Mouse (Mus musculus) stomach, postnatal 0 days (tissue): ENCODE results near the gene Cinp. TPM values are rescaled to one million over a fixed set of nuclear protein-coding genes. Genes with fewer than 3 reads are reported as not detected.

Source experiments
- ATAC-seq: fragments of 200-750 bp; cut with Nextera tagmentation; 2 replicates; pipeline ENCODE4 v1.8.0; 2017; ENCODE audit not compliant: low FRiP score, low TSS enrichment
- DNase-seq: peaks from one replicate; pipeline ENCODE4 v3.0.0-alpha.2; 2016; ENCODE audit warnings: low spot score
- H3K27ac ChIP-seq: fragments of 300-500 bp; sonication (generic); replicated peaks from 2 replicates; pipeline ENCODE4 v1.5.1; 2014; ENCODE audit warnings: mild to moderate bottlenecking, control low read depth
- H3K27me3 ChIP-seq: fragments of 300-500 bp; sonication (generic); 2 replicates; pipeline ENCODE4 v1.6.1; 2014; ENCODE audit warnings: low read length; ENCODE audit not compliant: control insufficient read depth, insufficient read depth
- H3K36me3 ChIP-seq: fragments of 300-500 bp; sonication (generic); 2 replicates; pipeline ENCODE4 v1.6.1; 2014; ENCODE audit warnings: low read length, mixed read lengths; ENCODE audit not compliant: control insufficient read depth, insufficient read depth
- H3K4me1 ChIP-seq: fragments of 300-500 bp; sonication (generic); replicated peaks from 2 replicates; pipeline ENCODE4 v1.6.1; 2014; ENCODE audit warnings: antibody characterized with exemption; ENCODE audit not compliant: control insufficient read depth, insufficient read depth
- H3K4me2 ChIP-seq: fragments of 300-500 bp; sonication (generic); replicated peaks from 2 replicates; pipeline ENCODE4 v1.6.1; 2014; ENCODE audit warnings: low read depth, mild to moderate bottlenecking, control low read depth, moderate library complexity
- H3K4me3 ChIP-seq: fragments of 300-500 bp; sonication (generic); 2 replicates; pipeline ENCODE4 v1.5.1; 2014; ENCODE audit warnings: low read depth, low read length, control low read depth
- H3K9ac ChIP-seq: fragments of 300-500 bp; sonication (generic); 2 replicates; pipeline ENCODE4 v1.6.1; 2014; ENCODE audit warnings: mild to moderate bottlenecking, low read length, control low read depth, mixed read lengths
- H3K9me3 ChIP-seq: fragments of 300-500 bp; sonication (generic); 2 replicates; pipeline ENCODE4 v1.6.1; 2016; ENCODE audit warnings: low read length; ENCODE audit not compliant: control insufficient read depth
- CTCF ChIP-seq: IDR thresholded peaks from 2 replicates; pipeline ENCODE4 v1.5.1; 2016; ENCODE audit warnings: antibody characterized with exemption, low read depth, mild to moderate bottlenecking, moderate library complexity
- EP300 ChIP-seq: optimal IDR thresholded peaks from 2 replicates; pipeline ENCODE3; 2016; ENCODE audit warnings: antibody characterized with exemption
- WGBS: fragments of 180-500 bp; shearing (Covaris S2); extraction: QIAGEN DNeasy Blood & Tissue Kit; methylation state at CpG from one replicate; pipeline ENCODE4 v1.1.7; 2014; 5-methylcytosine and 5-hydroxymethylcytosine counted together
- polyA plus RNA-seq: library from polyadenylated mRNA; unstranded; fragments of >200 nt; fragmentation: Nextera tagmentation; extraction: Ambion mirVana; gene quantifications from 2 replicates; pipeline ENCODE4 v1.2.1, GENCODE M21; 2015

The Cinp gene
- polyA plus RNA-seq, 1 experiment from 2014 or later, result 42.5 TPM

GRCm38 (mm10) chr12:110850929-110851256 lies 38.1 kb downstream of the Cinp start:
- Histone ChIP-seq H3K36me3 (no peaks in the 10 kb centered on the region; the same call in 1 of the 2 replicates), H3K9me3 (no peaks in the 10 kb centered on the region), H3K4me2 (peak overlapping the region; percentile 75), H3K27me3 (no peaks in the 10 kb centered on the region), H3K9ac (peak overlapping the region; percentile 91), H3K27ac (peak overlapping the region; percentile 92), H3K4me3 (peak overlapping the region; percentile 83), H3K4me1 (peaks cover 2% of the 10 kb centered on the region; the same call in 1 of the 2 replicates)
- TF ChIP-seq EP300, result no peak
- TF ChIP-seq CTCF, result no peak
- WGBS, result 11% methylated on average over 9 of the region's 9 CpGs
- ATAC-seq (no peak), DNase-seq (no peak)

- DNase-seq (peak; percentile 85), ATAC-seq (peak; percentile 77)
- H3K9ac ChIP-seq, result peak within 1 kb of the TSS; percentile 91
- no peaks in the 10 kb centered on the region for H3K9me3 ChIP-seq
- H3K27me3 ChIP-seq, result no peaks in the 10 kb centered on the region
- H3K36me3 ChIP-seq, result no peaks in the 10 kb centered on the region
- peak within 1 kb of the TSS; percentile 92 for H3K27ac ChIP-seq
- TF ChIP-seq EP300 (no peak), CTCF (no peak; the same call in 1 of the 2 replicates)
- WGBS, result under 1% methylated on average over 56 of the region's 89 CpGs
- peaks cover 2% of the 10 kb centered on the region; the same call in 1 of the 2 replicates for H3K4me1 ChIP-seq
- peak within 1 kb of the TSS; percentile 75 for H3K4me2 ChIP-seq
- H3K4me3 ChIP-seq, result peak within 1 kb of the TSS; percentile 83
These were observed 38.7 kb downstream of the Cinp start, which contains the start of gene Zfp839 for GRCm38 (mm10) chr12:110850010-110850928. TSS of gene Zfp839 (plus strand) at chr12:110850253.

- DNase-seq (no peak), ATAC-seq (no peak)
- no peak overlapping the region for H3K27ac ChIP-seq
- H3K27me3 ChIP-seq, result no peaks in the 10 kb centered on the region
- 74% methylated on average over 6 of the region's 6 CpGs for WGBS
- peak overlapping the region; percentile 78 for H3K4me2 ChIP-seq
- TF ChIP-seq CTCF (no peak), EP300 (no peak)
- H3K36me3 ChIP-seq, result no peaks in the 10 kb centered on the region
- H3K9ac ChIP-seq, result no peak overlapping the region; the same call in 1 of the 2 replicates
- H3K4me1 ChIP-seq, result peaks cover 2% of the 10 kb centered on the region
- H3K9me3 ChIP-seq, result no peaks in the 10 kb centered on the region
- peak overlapping the region; percentile 56 for H3K4me3 ChIP-seq
These were observed 42.7 kb downstream of the Cinp start for GRCm38 (mm10) chr12:110846191-110846765.

GRCm38 (mm10) chr12:110845131-110845880 lies 43.6 kb downstream of the Cinp start:
- TF ChIP-seq CTCF (no peak), EP300 (no peak)
- DNase-seq (peak; percentile 98), ATAC-seq (peak; percentile 94)
- Histone ChIP-seq H3K9me3 (no peaks in the 10 kb centered on the region), H3K27ac (peak overlapping the region; percentile 88), H3K4me1 (peaks cover 2% of the 10 kb centered on the region; the same call in 1 of the 2 replicates), H3K9ac (peak overlapping the region; percentile 65), H3K27me3 (no peaks in the 10 kb centered on the region), H3K4me2 (peak overlapping the region; percentile 78), H3K4me3 (peak overlapping the region; percentile 56), H3K36me3 (no peaks in the 10 kb centered on the region)
- under 1% methylated on average over 36 of the region's 36 CpGs for WGBS

GRCm38 (mm10) chr12:110844227-110845130 lies 44.5 kb downstream of the Cinp start:
- H3K27ac ChIP-seq, result peak overlapping the region; percentile 88
- H3K9me3 ChIP-seq, result no peaks in the 10 kb centered on the region
- H3K36me3 ChIP-seq, result no peaks in the 10 kb centered on the region
- H3K27me3 ChIP-seq, result no peaks in the 10 kb centered on the region
- H3K9ac ChIP-seq, result peak overlapping the region; percentile 45
- H3K4me1 ChIP-seq, result no peaks in the 10 kb centered on the region; the same call in 1 of the 2 replicates
- WGBS, result 1% methylated on average over 42 of the region's 42 CpGs
- DNase-seq (peak; percentile 50), ATAC-seq (peak; percentile 37)
- peak overlapping the region; percentile 78 for H3K4me2 ChIP-seq
- peak overlapping the region; percentile 56 for H3K4me3 ChIP-seq
- TF ChIP-seq EP300 (no peak), CTCF (no peak)
